Mouse (Mus musculus) CH12.LX (cell line): ENCODE measurements around the gene Gm49416. TPM values are rescaled to one million over a fixed set of nuclear protein-coding genes. Genes with fewer than 3 reads are reported as not detected.

Experiments used
- DNase-seq: peaks from one replicate; pipeline ENCODE4 v3.0.0-alpha.2; 2013; ENCODE audit errors: extremely low read depth
- H3K27ac ChIP-seq: 2 replicates; pipeline ENCODE4 v1.5.1; 2012; ENCODE audit warnings: low read depth, mild to moderate bottlenecking, control low read depth, moderate library complexity; ENCODE audit not compliant: insufficient read depth
- H3K27me3 ChIP-seq: replicated peaks from 2 replicates; pipeline ENCODE3; 2012; ENCODE audit warnings: inconsistent platforms
- H3K36me3 ChIP-seq, 2 experiments: replicated peaks in 1 of 2; 2 replicates each; pipeline versions ENCODE3 to v1.6.1; 2012; ENCODE audit warnings: inconsistent platforms in 1 of 2, low read length in 1 of 2, mild to moderate bottlenecking in 1 of 2, mixed read lengths in 1 of 2, moderate library complexity in 1 of 2; ENCODE audit not compliant: control insufficient read depth in 1 of 2, insufficient read depth in 1 of 2
- H3K4me1 ChIP-seq, 2 experiments: 2 replicates each; pipeline ENCODE4 v1.6.1; 2012; ENCODE audit warnings: inconsistent platforms in 1 of 2, moderate library complexity in 1 of 2; ENCODE audit not compliant: insufficient read depth in 2 of 2, control insufficient read depth in 1 of 2
- H3K4me2 ChIP-seq: 2 replicates; pipeline ENCODE4 v1.6.1; 2012; ENCODE audit warnings: low read depth, mild to moderate bottlenecking, control low read depth; ENCODE audit not compliant: poor library complexity, insufficient read depth, severe bottlenecking
- H3K4me3 ChIP-seq, 3 experiments: fragments of 150-350 bp in 1 of 3; sonication (generic) in 1 of 3; replicated peaks in 1 of 3; 2 replicates each; pipeline versions ENCODE3 to v1.5.1; 2011 to 2012; ENCODE audit warnings: low read depth in 2 of 3, low read length in 2 of 3, mild to moderate bottlenecking in 2 of 3, moderate library complexity in 2 of 3, control low read depth in 1 of 3, improper control_type of control experiment in 1 of 3, inconsistent platforms in 1 of 3, mixed read lengths in 1 of 3; ENCODE audit not compliant: poor library complexity in 1 of 3
- H3K79me2 ChIP-seq: replicated peaks from 2 replicates; pipeline ENCODE4 v1.6.1; 2012; ENCODE audit warnings: mild to moderate bottlenecking, moderate library complexity; ENCODE audit not compliant: control insufficient read depth, poor library complexity, insufficient read depth, severe bottlenecking; ENCODE audit errors: extremely low read depth
- H3K9ac ChIP-seq: 2 replicates; pipeline ENCODE4 v1.6.1; 2012; ENCODE audit warnings: low read depth, mild to moderate bottlenecking, control low read depth, moderate library complexity; ENCODE audit not compliant: insufficient read depth
- H3K9me3 ChIP-seq: replicated peaks from 2 replicates; pipeline ENCODE3; 2012; ENCODE audit warnings: low read length, inconsistent platforms, mixed read lengths
- BHLHE40 ChIP-seq: IDR thresholded peaks from 2 replicates; pipeline ENCODE4 v1.6.1; 2011; ENCODE audit warnings: mild to moderate bottlenecking, low read depth, low read length, improper control_type of control experiment
- CHD1 ChIP-seq: IDR thresholded peaks from 2 replicates; pipeline ENCODE4 v1.6.1; 2012; ENCODE audit warnings: low read depth, low read length, improper control_type of control experiment, inconsistent platforms
- CHD2 ChIP-seq: IDR thresholded peaks from 2 replicates; pipeline ENCODE4 v1.6.1; 2011; ENCODE audit warnings: low read length, improper control_type of control experiment
- CTCF ChIP-seq, 2 experiments: IDR thresholded peaks in 1 of 2; conservative IDR thresholded peaks in 1 of 2; 2 replicates each; pipeline ENCODE4 v1.5.1; 2011 to 2012; ENCODE audit warnings: low read depth in 2 of 2, low read length in 2 of 2, improper control_type of control experiment in 1 of 2, inconsistent platforms in 1 of 2, mild to moderate bottlenecking in 1 of 2, moderate library complexity in 1 of 2
- E2F4 ChIP-seq: IDR thresholded peaks from 2 replicates; pipeline ENCODE4 v1.6.1; 2011; ENCODE audit warnings: low read depth, low read length, improper control_type of control experiment; ENCODE audit not compliant: insufficient replicate concordance
- ELF1 ChIP-seq: IDR thresholded peaks from 2 replicates; pipeline ENCODE4 v1.6.1; 2014; ENCODE audit warnings: low read depth, mild to moderate bottlenecking, inconsistent platforms, low read length, improper control_type of control experiment
- EP300 ChIP-seq: IDR thresholded peaks from 2 replicates; pipeline ENCODE4 v1.6.1; 2011; ENCODE audit warnings: low read length, improper control_type of control experiment
- ETS1 ChIP-seq: conservative IDR thresholded peaks from 2 replicates; pipeline ENCODE4 v1.6.1; 2012; ENCODE audit warnings: low read depth, mild to moderate bottlenecking, inconsistent platforms, low read length, improper control_type of control experiment, moderate library complexity
- GABPA ChIP-seq: IDR thresholded peaks from 2 replicates; pipeline ENCODE4 v1.6.1; 2012; ENCODE audit warnings: low read depth, low read length, improper control_type of control experiment, inconsistent platforms; ENCODE audit not compliant: insufficient replicate concordance
- IRF4 ChIP-seq: IDR thresholded peaks from 2 replicates; pipeline ENCODE4 v1.6.1; 2014; ENCODE audit warnings: low read depth, mild to moderate bottlenecking, inconsistent platforms, low read length, improper control_type of control experiment
- JUN ChIP-seq: IDR thresholded peaks from 2 replicates; pipeline ENCODE4 v1.6.1; 2011; ENCODE audit warnings: low read depth, mild to moderate bottlenecking, low read length, improper control_type of control experiment, moderate library complexity; ENCODE audit not compliant: insufficient read depth
- JUND ChIP-seq: conservative IDR thresholded peaks from 2 replicates; pipeline ENCODE4 v1.6.1; 2011; ENCODE audit warnings: low read depth, low read length, improper control_type of control experiment
- MAX ChIP-seq: IDR thresholded peaks from 2 replicates; pipeline ENCODE4 v1.6.1; 2011; ENCODE audit warnings: low read length, improper control_type of control experiment
- MAZ ChIP-seq: IDR thresholded peaks from 2 replicates; pipeline ENCODE4 v1.6.1; 2012; ENCODE audit warnings: low read depth, mild to moderate bottlenecking, inconsistent platforms, low read length, improper control_type of control experiment, moderate library complexity
- MEF2A ChIP-seq: IDR thresholded peaks from 2 replicates; pipeline ENCODE4 v1.6.1; 2014; ENCODE audit warnings: low read depth, mild to moderate bottlenecking, inconsistent platforms, low read length, improper control_type of control experiment, borderline replicate concordance
- MXI1 ChIP-seq: IDR thresholded peaks from 2 replicates; pipeline ENCODE4 v1.6.1; 2011; ENCODE audit warnings: mild to moderate bottlenecking, low read depth, low read length, improper control_type of control experiment
- NELFE ChIP-seq: IDR thresholded peaks from 2 replicates; pipeline ENCODE4 v1.6.1; 2011; ENCODE audit warnings: low read depth, low read length, improper control_type of control experiment
- NRF1 ChIP-seq: IDR thresholded peaks from 2 replicates; pipeline ENCODE4 v1.6.1; 2014; ENCODE audit warnings: low read depth, mild to moderate bottlenecking, inconsistent platforms, low read length, improper control_type of control experiment, moderate library complexity
- PAX5 ChIP-seq: IDR thresholded peaks from 2 replicates; pipeline ENCODE4 v1.6.1; 2012; ENCODE audit warnings: low read length, inconsistent platforms, mixed read lengths
- POLR2A ChIP-seq: IDR thresholded peaks from 2 replicates; pipeline ENCODE4 v1.6.1; 2011; ENCODE audit warnings: low read depth, mild to moderate bottlenecking, improper control_type of control experiment, low read length
- POLR2AphosphoS2 ChIP-seq: IDR thresholded peaks from 2 replicates; pipeline ENCODE4 v1.6.1; 2011; ENCODE audit warnings: low read depth, low read length, improper control_type of control experiment
- RAD21 ChIP-seq: IDR thresholded peaks from 2 replicates; pipeline ENCODE4 v1.6.1; 2011; ENCODE audit warnings: low read depth, mild to moderate bottlenecking, low read length, improper control_type of control experiment, moderate library complexity
- RCOR1 ChIP-seq: conservative IDR thresholded peaks from 2 replicates; pipeline ENCODE4 v1.6.1; 2012; ENCODE audit warnings: low read depth, mild to moderate bottlenecking, inconsistent platforms, low read length, improper control_type of control experiment
- SIN3A ChIP-seq: IDR thresholded peaks from 2 replicates; pipeline ENCODE4 v1.6.1; 2012; ENCODE audit warnings: low read length, improper control_type of control experiment, inconsistent platforms
- SMC3 ChIP-seq: IDR thresholded peaks from 2 replicates; pipeline ENCODE4 v1.6.1; 2011; ENCODE audit warnings: low read depth, low read length, improper control_type of control experiment
- TBP ChIP-seq: conservative IDR thresholded peaks from 2 replicates; pipeline ENCODE4 v1.6.1; 2011; ENCODE audit warnings: low read depth, low read length, improper control_type of control experiment
- TCF12 ChIP-seq: IDR thresholded peaks from 2 replicates; pipeline ENCODE4 v1.6.1; 2014; ENCODE audit warnings: low read depth, mild to moderate bottlenecking, inconsistent platforms, low read length, improper control_type of control experiment
- USF1 ChIP-seq: IDR thresholded peaks from 2 replicates; pipeline ENCODE4 v1.6.1; 2014; ENCODE audit warnings: low read depth, mild to moderate bottlenecking, inconsistent platforms, low read length, improper control_type of control experiment
- USF2 ChIP-seq: conservative IDR thresholded peaks from 2 replicates; pipeline ENCODE4 v1.6.1; 2011; ENCODE audit warnings: low read depth, low read length, improper control_type of control experiment
- ZKSCAN1 ChIP-seq: IDR thresholded peaks from 2 replicates; pipeline ENCODE4 v1.6.1; 2012; ENCODE audit warnings: low read depth, inconsistent platforms, low read length, improper control_type of control experiment, borderline replicate concordance
- ZMIZ1 ChIP-seq: IDR thresholded peaks from 2 replicates; pipeline ENCODE4 v1.6.1; 2012; ENCODE audit warnings: low read depth, mild to moderate bottlenecking, inconsistent platforms, low read length, improper control_type of control experiment
- ZNF384 ChIP-seq: IDR thresholded peaks from 2 replicates; pipeline ENCODE4 v1.6.1; 2012; ENCODE audit warnings: low read depth, low read length, improper control_type of control experiment, inconsistent platforms
- dilution Hi-C: fragments of 300-500 bp; cut with MboI; formaldehyde crosslinking; loops from 2 replicates; pipeline ENCODE4 v1.14.3; 2020; ENCODE audit warnings: low sequenced_read_pairs; ENCODE audit not compliant: extremely low pct_unique_long_range_greater_than_20kb, extremely low pct_ligation_motif_present
- in situ Hi-C: fragments of 300-500 bp; cut with MboI; formaldehyde crosslinking; loops from 3 replicates; pipeline ENCODE4 v1.14.3; 2019; ENCODE audit warnings: low sequenced_read_pairs, low pct_ligation_motif_present, low pct_unique_long_range_greater_than_20kb, mixed read lengths
- polyA plus RNA-seq: library from polyadenylated mRNA; unstranded; fragments of >175 nt; gene quantifications from 2 replicates; pipeline ENCODE4 v1.2.1, GENCODE M21; 2012; ENCODE audit warnings: low read depth; ENCODE audit not compliant: insufficient read length
- total RNA-seq, 2 experiments: library from RNA; depleted of rRNA; stranded (reverse); fragments of 300-350 nt in 1 of 2; fragments of >200 nt in 1 of 2; gene quantifications; 2 replicates each; pipeline ENCODE4 v1.2.3; 2012 to 2014

Gm49416 gene
- total and polyA plus RNA-seq, 3 experiments: 11.1 TPM; not detected in 2

DNA sequence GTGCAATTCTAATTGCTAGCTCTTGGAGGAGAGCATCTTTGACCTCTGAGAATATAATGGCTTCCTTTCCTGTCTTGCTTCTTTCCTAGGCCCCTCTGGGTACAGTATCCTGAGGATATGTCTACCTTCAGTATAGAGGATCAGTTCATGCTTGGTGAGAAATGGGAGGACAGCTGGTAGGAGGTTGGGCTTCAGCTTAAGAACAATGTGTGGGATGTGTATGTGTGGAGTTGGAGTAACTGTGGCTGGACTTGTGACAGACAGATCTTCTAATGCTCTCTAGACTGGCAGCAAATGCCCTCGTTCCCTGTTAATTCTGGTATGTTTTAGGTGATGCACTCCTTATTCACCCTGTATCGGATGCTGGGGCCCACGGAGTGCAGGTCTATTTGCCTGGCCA is 25.5 kb downstream of the Gm49416 start:
- no peak overlapping the region for H3K4me3 ChIP-seq

DNA sequence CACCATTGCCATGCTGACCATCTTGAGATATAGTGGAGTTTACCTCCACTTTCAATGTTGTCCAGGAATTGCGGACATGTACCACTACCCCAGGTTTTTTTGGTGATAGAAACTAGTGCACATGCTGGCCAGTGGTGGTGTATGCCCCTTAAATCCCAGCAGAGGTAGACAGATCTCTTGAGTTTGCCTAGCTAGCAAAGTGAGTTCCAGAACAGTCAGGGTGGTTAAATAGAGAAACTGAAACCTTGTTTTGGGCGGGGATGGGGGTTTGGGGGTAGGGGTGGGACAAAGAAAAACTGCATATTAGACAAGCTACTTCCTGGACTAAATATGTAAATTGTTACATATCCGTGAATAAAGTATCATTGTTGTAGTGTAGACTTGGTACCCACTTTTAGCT is 30.3 kb downstream of the Gm49416 start:
- H3K27ac ChIP-seq: peak overlapping the region; percentile 96
- H3K9ac ChIP-seq: peak overlapping the region; percentile 96
- H3K4me2 ChIP-seq: peak overlapping the region; percentile 93
- no peaks in the 10 kb centered on the region for H3K9me3 ChIP-seq
- H3K4me3 ChIP-seq: peak overlapping the region; percentile 17 to 81 (median 46)
- peaks cover 0 to 18% of the 10 kb centered on the region in 2 experiments; a peak in 2 of 4 replicates for H3K4me1 ChIP-seq
- H3K79me2 ChIP-seq: peaks cover 19% of the 10 kb centered on the region
- in situ Hi-C loops (no loop called here), dilution Hi-C loops (no loop called here)
- H3K36me3 ChIP-seq: peaks cover 31 to 47% of the 10 kb centered on the region in 2 experiments
- H3K27me3 ChIP-seq: no peaks in the 10 kb centered on the region
- peak; percentile 61 for DNase-seq
- TF ChIP-seq GABPA (no peak), ZMIZ1 (no peak), MEF2A (no peak), RCOR1 (no peak), MAZ (0 out of 2 replicates have a peak, but pooled peaks have one; percentile 19), BHLHE40 (no peak), NRF1 (no peak), POLR2AphosphoS2 (no peak), ELF1 (peak; percentile 41; the same call in 1 of the 2 replicates), RAD21 (peak; percentile 11), IRF4 (peak; percentile 67), E2F4 (no peak), ZNF384 (no peak; the same call in 1 of the 2 replicates), CHD1 (no peak), PAX5 (no peak), MXI1 (peak; percentile 41; the same call in 1 of the 2 replicates), JUND (no peak), SIN3A (no peak; the same call in 1 of the 2 replicates), CTCF (conservative IDR thresholded peaks at IDR 0.05 in 1 of 2, IDR thresholded peaks at IDR 0.05 in 1 of 2; ENCODE audit: low read depth in 2 of 2, low read length in 2 of 2) (0 out of 4 replicates have a peak, but pooled peaks of 1 of the 2 experiments have one; percentile 24), NELFE (peak; percentile 31; the same call in 1 of the 2 replicates), USF1 (no peak), EP300 (0 out of 2 replicates have a peak, but pooled peaks have one; percentile 27), POLR2A (peak; percentile 55), MAX (no peak), TCF12 (no peak), ZKSCAN1 (no peak), ETS1 (peak; percentile 45; the same call in 1 of the 2 replicates), USF2 (no peak), JUN (no peak), CHD2 (no peak), TBP (no peak; the same call in none of the 2 replicates)

More for the DNA sequence above, 25.5 kb downstream of the Gm49416 start:
- H3K36me3 ChIP-seq: peaks cover 74 to 80% of the 10 kb centered on the region in 2 experiments
- TF ChIP-seq POLR2AphosphoS2: no peak
- TF ChIP-seq TBP: no peak
- no peak for TF ChIP-seq ETS1
- TF ChIP-seq CTCF (conservative IDR thresholded peaks at IDR 0.05 in 1 of 2, IDR thresholded peaks at IDR 0.05 in 1 of 2; ENCODE audit: low read depth in 2 of 2, low read length in 2 of 2): no peak
- no peak for TF ChIP-seq SMC3
- no peak for TF ChIP-seq MXI1
- TF ChIP-seq, all 38 proteins: peak for 0
- in situ Hi-C loops: no loop called here
- no peaks in the 10 kb centered on the region for H3K79me2 ChIP-seq
- H3K9me3 ChIP-seq: no peaks in the 10 kb centered on the region
- no peaks in the 10 kb centered on the region for H3K27me3 ChIP-seq
- H3K4me1 ChIP-seq: no peaks in the 10 kb centered on the region
- dilution Hi-C loops: no loop called here
- H3K9ac ChIP-seq: no peak overlapping the region
- no peak overlapping the region for H3K27ac ChIP-seq
- DNase-seq: no peak
- H3K4me2 ChIP-seq: no peak overlapping the region
